Mouse (Mus musculus): Measurements from ENCODE around the gene Zbtb25.

The Zbtb25 gene

GRCm38 (mm10) chr12:76369206-76369977 is at the start of gene Zbtb25:
TSS of gene Zbtb25 (minus strand) at chr12:76369602.
- no peak for DNase-seq (ENCODE audit: extremely low spot score, low read depth, low spot score)

GRCm38 (mm10) chr12:76418346-76418745 is 48.9 kb upstream of the Zbtb25 start:
- DNase-seq (ENCODE audit: extremely low spot score, low read depth, low spot score): no peak

- no peak for DNase-seq (ENCODE audit: extremely low spot score, low read depth, low spot score)
Observed at GRCm38 (mm10) chr12:76417433-76417854, 48.0 kb upstream of the Zbtb25 start, which contains the start of gene Ppp1r36. TSS of gene Ppp1r36 (plus strand) at chr12:76417538.

GRCm38 (mm10) chr12:76415383-76416010 is 46.1 kb upstream of the Zbtb25 start:
- DNase-seq (ENCODE audit: extremely low spot score, low read depth, low spot score): no peak

- no peak for DNase-seq (ENCODE audit: extremely low spot score, low read depth, low spot score)
Observed at GRCm38 (mm10) chr12:76409166-76409565, 39.8 kb upstream of the Zbtb25 start.

- DNase-seq (ENCODE audit: extremely low spot score, low read depth, low spot score): no peak
Observed at GRCm38 (mm10) chr12:76407184-76407583, 37.8 kb upstream of the Zbtb25 start.

- DNase-seq (ENCODE audit: extremely low spot score, low read depth, low spot score): no peak
Observed at GRCm38 (mm10) chr12:76405971-76406370, 36.6 kb upstream of the Zbtb25 start.

- DNase-seq (ENCODE audit: extremely low spot score, low read depth, low spot score): no peak
Observed at GRCm38 (mm10) chr12:76405183-76405970, 36.0 kb upstream of the Zbtb25 start.

- DNase-seq (ENCODE audit: extremely low spot score, low read depth, low spot score): no peak
Observed at GRCm38 (mm10) chr12:76404836-76405182, 35.4 kb upstream of the Zbtb25 start.

GRCm38 (mm10) chr12:76403886-76404537 is 34.6 kb upstream of the Zbtb25 start, which contains the start of gene Hspa2:
TSS of gene Hspa2 (plus strand) at chr12:76404176.
- DNase-seq (ENCODE audit: extremely low spot score, low read depth, low spot score): peak; percentile 97

- DNase-seq (ENCODE audit: extremely low spot score, low read depth, low spot score): no peak
Observed at GRCm38 (mm10) chr12:76402991-76403885, 33.8 kb upstream of the Zbtb25 start.

- DNase-seq (ENCODE audit: extremely low spot score, low read depth, low spot score): no peak
Observed at GRCm38 (mm10) chr12:76401674-76402073, 32.3 kb upstream of the Zbtb25 start.

- no peak for DNase-seq (ENCODE audit: extremely low spot score, low read depth, low spot score)
Observed at GRCm38 (mm10) chr12:76397281-76397680, 27.9 kb upstream of the Zbtb25 start.

- no peak for DNase-seq (ENCODE audit: extremely low spot score, low read depth, low spot score)
Observed at GRCm38 (mm10) chr12:76392979-76393378, 23.6 kb upstream of the Zbtb25 start.

- DNase-seq (ENCODE audit: extremely low spot score, low read depth, low spot score): no peak
Observed at GRCm38 (mm10) chr12:76391595-76392271, 22.3 kb upstream of the Zbtb25 start.

GRCm38 (mm10) chr12:76388794-76389193 is 19.4 kb upstream of the Zbtb25 start:
- no peak for DNase-seq (ENCODE audit: extremely low spot score, low read depth, low spot score)

- no peak for DNase-seq (ENCODE audit: extremely low spot score, low read depth, low spot score)
Observed at GRCm38 (mm10) chr12:76385342-76385741, 15.9 kb upstream of the Zbtb25 start.

GRCm38 (mm10) chr12:76380151-76380550 is 10.7 kb upstream of the Zbtb25 start:
- no peak for DNase-seq (ENCODE audit: extremely low spot score, low read depth, low spot score)

- DNase-seq (ENCODE audit: extremely low spot score, low read depth, low spot score): no peak
Observed at GRCm38 (mm10) chr12:76378556-76378955, 9.2 kb upstream of the Zbtb25 start.

All from hindlimb bud, embryonic 11.5 days (tissue).